Mouse (Mus musculus) erythroblast, embryonic 14.5 days (primary cell): ENCODE measurements around the gene Fut7. TPM values are rescaled to one million over a fixed set of nuclear protein-coding genes. Genes with fewer than 3 reads are reported as not detected.

Experiments used
- H3K27me3 ChIP-seq: 2 replicates; pipeline ENCODE4 v1.6.1; 2012; ENCODE audit warnings: inconsistent platforms; ENCODE audit not compliant: control insufficient read depth
- H3K36me3 ChIP-seq: 2 replicates; pipeline ENCODE4 v1.6.1; 2012; ENCODE audit warnings: mild to moderate bottlenecking, inconsistent platforms; ENCODE audit not compliant: control insufficient read depth
- H3K4me1 ChIP-seq: 2 replicates; pipeline ENCODE4 v1.6.1; 2012; ENCODE audit warnings: inconsistent platforms; ENCODE audit not compliant: control insufficient read depth
- H3K4me3 ChIP-seq: replicated peaks from 2 replicates; pipeline ENCODE3; 2012; ENCODE audit warnings: moderate library complexity, mild to moderate bottlenecking, inconsistent platforms
- H3K9me3 ChIP-seq: 2 replicates; pipeline ENCODE4 v1.6.1; 2012; ENCODE audit warnings: low read length, inconsistent platforms, mixed read lengths; ENCODE audit not compliant: control insufficient read depth
- GATA1 ChIP-seq: IDR thresholded peaks from 2 replicates; pipeline ENCODE4 v1.6.1; 2012; ENCODE audit warnings: low read length, inconsistent platforms, mixed read lengths
- TAL1 ChIP-seq: IDR thresholded peaks from 3 replicates; pipeline ENCODE4 v1.6.1; 2012; ENCODE audit warnings: low read length, inconsistent platforms, mixed read lengths
- polyA plus RNA-seq: library from polyadenylated mRNA; stranded (reverse); fragments of >175 nt; gene quantifications from 2 replicates; pipeline ENCODE4 v1.2.3, GENCODE M21; 2012

The Fut7 gene
- 0.06 TPM in 1 of 2 replicates, not detected in the other for polyA plus RNA-seq

- H3K27me3 ChIP-seq, result peaks cover 14% of the 10 kb centered on the region
- peaks cover 7% of the 10 kb centered on the region for H3K9me3 ChIP-seq
- TF ChIP-seq GATA1 (no peak), TAL1 (no peak)
- peaks cover under 1% of the 10 kb centered on the region for H3K4me1 ChIP-seq
- no peak within 1 kb of the TSS for H3K4me3 ChIP-seq
- H3K36me3 ChIP-seq, result no peaks in the 10 kb centered on the region
These were observed at the start of gene Fut7 for GRCm38 (mm10) chr2:25422587-25423410. Gene Fut7, plus strand, starts transcription at chr2:25423267.

- Histone ChIP-seq H3K4me1 (peaks cover 79% of the 10 kb centered on the region), H3K4me3 (peak overlapping the region; percentile 89), H3K36me3 (peaks cover 49% of the 10 kb centered on the region), H3K27me3 (peaks cover under 1% of the 10 kb centered on the region; the same call in 1 of the 2 replicates), H3K9me3 (no peaks in the 10 kb centered on the region)
- TF ChIP-seq GATA1, result no peak
- TF ChIP-seq TAL1, result no peak
These were observed 49.6 kb upstream of the Fut7 start for GRCm38 (mm10) chr2:25373431-25373830.

- no peak for TF ChIP-seq TAL1
- no peak for TF ChIP-seq GATA1
- Histone ChIP-seq H3K27me3 (no peaks in the 10 kb centered on the region), H3K36me3 (peaks cover 55% of the 10 kb centered on the region), H3K9me3 (no peaks in the 10 kb centered on the region), H3K4me3 (no peak overlapping the region), H3K4me1 (peaks cover 52% of the 10 kb centered on the region)
These were observed 46.5 kb upstream of the Fut7 start for GRCm38 (mm10) chr2:25376589-25376988.

DNA sequence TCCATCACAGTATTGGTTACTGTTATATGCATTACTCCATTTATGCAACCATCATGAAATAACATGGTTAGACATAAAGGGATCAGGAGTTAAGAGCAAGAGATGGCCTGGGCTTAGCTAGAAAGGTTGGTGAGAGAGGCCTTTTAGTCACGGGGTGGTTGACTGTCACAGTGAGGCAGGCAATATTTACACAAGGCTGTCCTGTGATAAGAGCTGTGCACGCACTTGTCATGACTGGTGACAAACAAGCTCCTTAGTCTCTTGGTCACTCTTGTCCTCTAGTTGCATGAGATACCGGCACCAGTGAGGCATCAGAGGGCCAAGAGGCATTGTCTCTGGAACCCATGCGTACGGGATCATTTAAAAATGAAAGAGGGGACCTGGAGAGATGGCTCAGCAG is 38.6 kb upstream of the Fut7 start:
- no peaks in the 10 kb centered on the region for H3K9me3 ChIP-seq
- TF ChIP-seq TAL1, result no peak
- no peak for TF ChIP-seq GATA1
- H3K4me3 ChIP-seq, result no peak overlapping the region
- no peaks in the 10 kb centered on the region for H3K4me1 ChIP-seq
- peaks cover 7% of the 10 kb centered on the region for H3K27me3 ChIP-seq
- no peaks in the 10 kb centered on the region for H3K36me3 ChIP-seq

GRCm38 (mm10) chr2:25391266-25391665 is 31.8 kb upstream of the Fut7 start:
- peaks cover 28% of the 10 kb centered on the region for H3K27me3 ChIP-seq
- peaks cover 10% of the 10 kb centered on the region for H3K4me1 ChIP-seq
- no peaks in the 10 kb centered on the region for H3K9me3 ChIP-seq
- H3K4me3 ChIP-seq, result no peak overlapping the region
- H3K36me3 ChIP-seq, result no peaks in the 10 kb centered on the region
- TF ChIP-seq TAL1 (no peak), GATA1 (no peak)

GRCm38 (mm10) chr2:25394281-25395221 is 28.5 kb upstream of the Fut7 start:
- no peak for TF ChIP-seq TAL1
- no peak for TF ChIP-seq GATA1
- Histone ChIP-seq H3K9me3 (no peaks in the 10 kb centered on the region), H3K4me3 (no peak overlapping the region), H3K4me1 (peaks cover 11% of the 10 kb centered on the region), H3K27me3 (peaks cover 56% of the 10 kb centered on the region), H3K36me3 (no peaks in the 10 kb centered on the region)

DNA sequence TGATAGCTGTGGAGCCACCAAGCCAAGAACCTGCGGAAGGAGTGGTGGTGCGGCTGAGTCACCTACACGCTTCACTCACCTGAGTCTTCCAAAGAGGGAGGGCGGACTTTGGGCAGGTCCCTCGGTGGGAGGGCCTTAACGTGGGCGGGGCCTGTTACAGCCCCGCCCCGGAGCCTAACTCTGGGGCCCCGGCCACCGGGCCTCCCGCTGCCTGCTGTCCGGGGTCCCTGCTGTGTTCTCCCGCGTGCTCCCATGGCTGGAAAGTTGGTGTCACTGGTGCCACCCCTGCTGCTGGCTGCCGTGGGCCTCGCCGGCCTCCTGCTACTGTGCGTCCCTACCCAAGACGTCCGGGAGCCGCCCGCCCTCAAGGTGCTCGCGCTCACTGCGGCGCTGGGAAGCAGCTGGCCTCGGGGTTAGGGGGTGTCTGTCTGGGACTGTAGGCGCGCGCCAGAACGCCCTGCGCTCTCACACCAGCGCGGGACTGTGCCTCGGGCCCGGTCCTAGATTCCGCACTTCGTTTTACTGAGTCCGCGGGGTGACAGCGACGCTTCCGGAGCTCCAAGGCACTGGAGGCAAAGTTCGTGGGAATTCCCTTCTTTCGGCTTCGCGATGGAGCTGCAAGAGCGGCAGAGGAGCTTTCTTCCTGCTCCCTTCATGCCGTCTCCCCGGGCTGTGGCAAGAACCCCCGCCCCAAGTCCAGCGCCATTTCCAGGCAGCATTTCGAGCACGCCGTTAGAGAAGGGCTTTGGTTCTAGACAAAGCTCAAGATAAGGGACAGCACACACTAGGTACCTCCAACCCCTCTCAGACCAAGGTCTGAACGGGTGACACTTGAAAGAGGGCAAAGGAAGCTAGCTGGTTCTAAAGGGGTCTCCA is 27.1 kb upstream of the Fut7 start, which contains the start of gene Entpd2:
Gene Entpd2 (plus strand): TSS at position 154 of the 876 bp plus-strand sequence.
- Histone ChIP-seq H3K4me3 (peak within 1 kb of the TSS; percentile 45), H3K4me1 (peaks cover 14% of the 10 kb centered on the region), H3K36me3 (no peaks in the 10 kb centered on the region), H3K9me3 (no peaks in the 10 kb centered on the region), H3K27me3 (peaks cover 70% of the 10 kb centered on the region)
- no peak for TF ChIP-seq TAL1
- no peak for TF ChIP-seq GATA1

GRCm38 (mm10) chr2:25396597-25396983 is 26.5 kb upstream of the Fut7 start:
- peaks cover 75% of the 10 kb centered on the region for H3K27me3 ChIP-seq
- peaks cover 14% of the 10 kb centered on the region for H3K4me1 ChIP-seq
- no peaks in the 10 kb centered on the region for H3K9me3 ChIP-seq
- no peak for TF ChIP-seq TAL1
- no peak for TF ChIP-seq GATA1
- no peaks in the 10 kb centered on the region for H3K36me3 ChIP-seq
- no peak overlapping the region for H3K4me3 ChIP-seq
